Mouse (Mus musculus): Measurements from ENCODE around the gene Ftl1.
"Not testable (repeated sequence)": the region's sequence is repeated elsewhere in the genome, so short reads cannot be mapped to it uniquely, and the experiment has no call there.

Ftl1 gene

DNA sequence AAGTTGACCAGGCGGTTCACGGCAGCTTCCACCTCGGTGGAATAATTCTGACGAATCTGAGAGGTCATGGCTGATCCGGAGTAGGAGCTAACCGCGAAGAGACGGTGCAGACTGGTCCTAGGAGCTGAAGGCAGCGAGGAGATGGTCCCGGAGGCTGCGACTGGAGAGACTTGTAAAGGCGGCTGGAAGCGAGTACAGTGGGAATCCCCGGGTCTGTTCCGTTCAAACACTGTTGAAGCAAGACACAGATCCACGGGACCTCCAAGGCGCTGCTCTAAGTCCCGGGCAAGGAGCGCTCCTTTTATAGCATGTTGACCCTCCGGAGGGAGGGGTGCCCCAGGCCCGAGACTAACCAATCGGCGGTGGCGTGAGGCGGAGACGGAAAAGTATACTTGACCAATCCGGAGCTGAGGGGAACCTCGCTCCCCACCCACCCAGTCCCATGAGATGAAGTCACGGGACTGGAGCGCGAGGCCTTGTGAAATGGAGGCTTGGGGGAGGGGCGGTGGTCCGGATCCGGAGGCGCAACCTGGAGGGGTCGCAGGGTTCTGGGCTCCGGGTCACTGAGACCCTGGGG, at the start of gene Ftl1:
TSS of gene Ftl1 (minus strand) at position 321 of the 577 bp plus-strand sequence.
- peak; percentile 94 for DNase-seq

DNA sequence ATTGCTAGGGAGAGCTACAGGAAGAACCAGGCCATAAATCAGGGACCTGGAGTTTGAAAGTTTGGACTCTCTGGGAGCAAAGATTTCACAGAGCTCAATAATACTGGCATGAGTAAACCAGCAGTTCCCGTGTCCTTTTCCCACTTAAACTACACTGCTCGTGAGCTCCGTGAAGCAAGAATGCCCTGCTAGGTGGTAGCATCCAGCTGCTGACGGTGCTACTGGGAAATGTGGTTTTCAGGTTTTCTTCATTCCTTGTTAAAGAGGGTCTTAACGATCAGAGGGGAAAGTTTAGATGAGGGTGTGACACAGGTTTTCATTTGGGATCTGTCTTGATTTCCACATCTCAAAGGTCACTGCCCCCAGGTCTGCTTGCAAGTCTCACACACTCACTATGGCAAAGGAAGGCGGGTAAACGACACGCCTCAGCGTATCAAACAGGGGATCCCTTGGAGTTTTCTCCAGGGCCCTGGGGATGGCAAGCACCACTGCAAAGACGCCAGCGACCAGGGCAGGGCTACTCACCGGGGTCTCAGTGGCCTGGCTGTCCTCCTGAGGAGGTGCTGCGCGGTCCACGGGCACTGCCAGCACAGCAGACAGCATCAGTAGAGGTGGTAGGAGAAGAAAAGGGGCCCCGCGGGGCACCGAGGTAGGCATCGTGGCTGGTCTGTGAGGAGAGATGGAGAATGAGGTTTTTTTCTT, 49.6 kb upstream of the Ftl1 start:
- DNase-seq: no peak

GRCm38 (mm10) chr7:45508561-45508960, 48.9 kb upstream of the Ftl1 start:
- DNase-seq: no peak

GRCm38 (mm10) chr7:45507583-45507982, 47.9 kb upstream of the Ftl1 start:
- DNase-seq: no peak

GRCm38 (mm10) chr7:45498427-45498826, 38.7 kb upstream of the Ftl1 start:
- no peak for DNase-seq

- DNase-seq: peak; percentile 42
Measured at GRCm38 (mm10) chr7:45494548-45494947, 34.9 kb upstream of the Ftl1 start.

DNA sequence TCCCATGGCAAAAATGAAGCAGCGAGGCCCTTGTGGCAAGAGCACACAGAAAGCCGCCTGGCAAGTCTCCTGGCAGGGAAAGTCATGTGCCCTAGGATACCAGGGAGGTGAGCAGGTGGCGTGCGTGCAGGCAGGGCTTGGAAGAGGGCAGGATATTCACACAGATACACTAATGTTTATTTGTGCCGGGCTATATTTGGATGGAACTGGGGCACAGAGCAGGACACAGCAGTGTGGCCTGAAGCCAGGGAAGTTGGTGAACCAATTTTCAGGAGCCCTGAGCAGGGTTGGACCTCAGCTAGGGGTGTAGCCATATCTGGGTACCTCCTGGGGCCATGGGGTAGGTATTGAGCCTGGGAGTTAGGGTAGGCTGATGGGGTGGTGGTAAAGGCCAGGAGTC, 33.3 kb upstream of the Ftl1 start:
- peak; percentile 80 for DNase-seq

DNA sequence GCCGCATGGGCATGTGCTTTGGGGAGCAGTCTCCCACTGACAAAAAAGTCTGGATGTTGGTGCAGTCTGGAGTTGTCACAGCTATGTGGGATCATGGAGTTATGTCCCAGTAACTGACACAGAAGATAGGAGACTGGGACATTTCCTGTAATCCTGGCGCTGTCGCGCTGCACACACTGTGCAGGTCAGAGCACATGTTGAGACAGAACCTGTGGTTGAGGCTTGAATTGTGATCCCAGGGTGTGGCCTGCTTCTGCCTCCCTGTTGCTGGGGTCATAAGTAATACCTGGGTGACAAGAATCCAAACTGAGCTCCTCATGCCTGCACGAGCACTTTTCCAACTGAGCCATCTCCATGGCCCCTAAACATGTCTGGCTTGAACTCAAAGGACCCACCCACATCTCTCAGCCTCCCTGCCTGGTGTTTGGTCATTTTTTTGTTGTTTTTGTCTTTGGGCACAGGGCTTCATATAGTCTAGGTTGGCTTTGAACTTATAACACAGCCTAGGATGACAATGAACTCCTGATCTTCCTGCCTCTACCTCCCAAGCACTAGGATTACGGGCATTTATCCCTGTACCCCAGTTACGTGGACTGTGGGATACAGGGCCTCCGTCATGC, 32.7 kb upstream of the Ftl1 start:
- DNase-seq: peak; percentile 38

DNA sequence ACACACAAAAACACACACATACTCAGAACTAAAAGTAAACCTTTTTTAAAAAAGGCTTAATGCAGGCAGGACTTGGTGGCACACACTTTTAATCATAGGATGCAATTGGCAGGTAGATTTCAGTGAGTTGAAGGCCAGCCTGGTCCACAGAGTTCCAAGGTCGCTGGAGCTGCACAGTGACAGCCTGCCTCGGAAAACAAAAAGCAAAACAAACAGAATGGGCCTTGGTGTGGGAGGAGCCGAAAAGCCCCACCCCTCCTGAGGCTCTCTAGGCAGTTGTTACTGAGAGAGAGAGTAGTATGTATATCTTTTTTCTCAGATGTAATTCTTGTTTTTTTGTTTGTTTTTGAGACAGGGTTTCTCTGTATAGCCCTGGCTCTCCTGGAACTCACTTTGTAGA, 31.6 kb upstream of the Ftl1 start:
- DNase-seq: no peak

GRCm38 (mm10) chr7:45490822-45491221, 31.1 kb upstream of the Ftl1 start:
- DNase-seq: no peak

GRCm38 (mm10) chr7:45489578-45489977, 29.9 kb upstream of the Ftl1 start:
- DNase-seq: no peak

- DNase-seq: peak; percentile 64
Measured at GRCm38 (mm10) chr7:45488293-45489204, 28.9 kb upstream of the Ftl1 start, which contains the start of gene Dhdh. Gene Dhdh, minus strand, starts transcription at chr7:45488805.

- DNase-seq: no peak
Measured at GRCm38 (mm10) chr7:45487861-45488292, 28.2 kb upstream of the Ftl1 start.

DNA sequence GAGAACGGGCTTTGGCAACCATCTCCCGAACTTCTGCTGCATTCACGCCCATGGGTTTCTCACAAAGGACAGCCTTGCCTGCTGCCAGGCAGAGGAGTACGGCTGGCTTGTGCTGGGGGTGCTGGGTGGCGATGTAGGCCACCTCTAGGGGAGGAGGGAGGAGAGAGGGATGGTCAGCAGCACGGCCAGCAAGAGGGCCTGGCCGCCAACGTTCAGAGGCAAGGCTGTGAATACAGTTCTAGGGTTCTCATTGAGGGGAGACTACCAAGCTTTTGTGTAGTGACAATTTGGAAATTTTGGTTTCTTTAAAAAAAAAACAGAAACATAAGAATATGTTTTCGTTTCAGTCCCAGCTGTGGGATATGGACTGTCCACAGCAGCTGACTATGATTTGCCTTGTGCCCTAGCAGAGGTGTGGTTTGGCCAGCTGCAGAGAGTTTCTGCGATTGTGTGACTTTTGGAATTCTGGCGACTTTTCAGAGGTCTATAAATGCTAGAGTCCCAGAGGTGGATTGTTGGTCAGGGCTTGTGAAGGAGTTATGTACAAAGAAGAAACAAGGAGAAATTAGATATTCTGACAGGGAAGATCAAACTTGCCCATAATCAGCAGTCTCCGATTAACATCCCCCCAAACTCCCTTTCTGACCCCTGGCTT, 27.2 kb upstream of the Ftl1 start, which contains the start of gene Gm45808:
TSS of gene Gm45808 (minus strand) at position 51 of the 655 bp plus-strand sequence.
- DNase-seq: no peak

- DNase-seq: no peak
Measured at GRCm38 (mm10) chr7:45486158-45486557, 26.5 kb upstream of the Ftl1 start.

DNA sequence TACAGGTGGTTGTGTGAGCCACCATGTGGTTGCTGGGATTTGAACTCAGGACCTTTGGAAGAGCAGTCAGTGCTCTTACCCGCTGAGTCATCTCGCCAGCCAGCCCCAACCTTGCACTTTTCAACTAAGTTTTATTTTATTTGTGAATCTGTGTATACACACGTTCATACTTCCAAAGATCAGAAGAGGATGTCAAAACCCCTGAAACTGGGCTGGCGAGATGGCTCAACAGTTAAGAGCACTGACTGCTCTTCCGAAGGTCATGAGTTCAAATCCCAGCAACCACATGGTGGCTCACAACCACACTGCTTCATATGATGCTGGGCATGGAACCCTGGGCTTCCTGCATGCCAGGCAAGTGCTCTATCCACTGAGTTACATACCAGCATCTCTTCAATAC, 25.3 kb upstream of the Ftl1 start:
- not testable (repeated sequence) for DNase-seq

DNA sequence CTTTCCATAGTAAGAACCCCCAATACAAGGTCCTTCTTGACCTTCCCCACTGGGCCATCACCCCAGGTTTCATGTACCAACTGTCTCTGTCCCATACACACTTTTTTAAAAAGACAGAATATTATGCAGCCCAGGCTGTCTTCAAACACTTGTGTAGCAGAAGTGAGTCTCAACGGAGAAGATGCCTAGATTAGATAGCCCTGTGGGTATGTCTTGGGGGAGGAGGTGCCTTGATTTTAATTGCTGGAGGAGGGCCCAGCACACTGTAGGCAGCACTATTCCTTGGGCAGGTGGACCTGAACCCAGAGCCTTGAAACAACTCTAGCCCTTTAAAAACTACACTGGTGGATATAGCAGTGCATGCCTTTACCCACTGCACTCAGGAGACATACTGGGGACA, 22.5 kb upstream of the Ftl1 start:
- DNase-seq: no peak

- no peak for DNase-seq
Measured at GRCm38 (mm10) chr7:45481374-45481927, 21.8 kb upstream of the Ftl1 start, which contains the start of gene Tulp2. Gene Tulp2, plus strand, starts transcription at chr7:45481877.

GRCm38 (mm10) chr7:45480310-45480709, 20.6 kb upstream of the Ftl1 start:
- DNase-seq: not testable (repeated sequence)

- no peak for DNase-seq
Measured at GRCm38 (mm10) chr7:45478774-45479173, 19.1 kb upstream of the Ftl1 start.

GRCm38 (mm10) chr7:45477003-45477402, 17.3 kb upstream of the Ftl1 start:
- DNase-seq: no peak

DNA sequence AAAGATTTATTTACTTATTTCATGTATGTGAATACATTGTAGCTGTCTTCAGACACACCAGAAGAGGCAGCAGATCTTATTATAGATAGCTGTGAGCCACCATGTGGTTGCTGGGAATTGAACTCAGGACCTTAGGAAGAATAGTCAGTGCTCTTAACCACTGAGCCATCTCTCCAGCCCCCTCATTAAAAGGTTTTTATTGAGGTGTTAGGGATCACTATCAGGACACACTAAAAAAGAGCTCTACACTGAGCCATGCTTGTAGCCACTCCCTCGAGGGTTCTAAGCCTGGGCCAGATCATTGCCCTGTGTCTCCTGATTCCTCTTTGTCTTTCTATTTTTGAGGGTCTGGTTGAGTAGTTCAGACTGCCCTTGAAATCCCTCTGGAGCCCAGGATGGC, 16.8 kb upstream of the Ftl1 start:
- DNase-seq: no peak

All from cerebellum, adult 8-10 months (tissue).